Mouse (Mus musculus): Measurements from ENCODE around the gene Zc2hc1c.

Gene Zc2hc1c

GRCm38 (mm10) chr12:85339243-85339729, 50.9 kb downstream of the Zc2hc1c start, which contains the start of gene Nek9:
TSS of gene Nek9 (minus strand) at chr12:85339362.
- peak; percentile 88 to 93 for DNase-seq (ENCODE audit: low spot score in 2 of 2)

GRCm38 (mm10) chr12:85339947-85340346, 51.6 kb downstream of the Zc2hc1c start:
- no peak for DNase-seq (ENCODE audit: low spot score in 2 of 2)

- DNase-seq (ENCODE audit: low spot score in 2 of 2) = peak; percentile 27 to 53
Observed at GRCm38 (mm10) chr12:85341131-85341530, 52.7 kb downstream of the Zc2hc1c start.

- no peak for DNase-seq (ENCODE audit: low spot score in 2 of 2)
Observed at GRCm38 (mm10) chr12:85342310-85342709, 53.9 kb downstream of the Zc2hc1c start.

- no peak for DNase-seq (ENCODE audit: low spot score in 2 of 2)
Observed at GRCm38 (mm10) chr12:85344252-85344651, 55.9 kb downstream of the Zc2hc1c start.

GRCm38 (mm10) chr12:85345559-85345958, 57.2 kb downstream of the Zc2hc1c start:
- DNase-seq (ENCODE audit: low spot score in 2 of 2) = peak in 1 of 2 experiments; percentile 30

GRCm38 (mm10) chr12:85346374-85346773, 58.0 kb downstream of the Zc2hc1c start:
- DNase-seq (ENCODE audit: low spot score in 2 of 2) = peak; percentile 66 to 77

GRCm38 (mm10) chr12:85347196-85347595, 58.8 kb downstream of the Zc2hc1c start:
- no peak for DNase-seq (ENCODE audit: low spot score in 2 of 2)

- DNase-seq (ENCODE audit: low spot score in 2 of 2) = peak; percentile 57 to 75
Observed at GRCm38 (mm10) chr12:85348338-85348737, 59.9 kb downstream of the Zc2hc1c start.

Data from heart, adult 9 months (tissue).